In genomic region chr1:62966885-62967284, GRCm38 (mm10) we compare ENCODE assay signal across 8 mouse cellular contexts.
DNase-seq lines count a peak whose midpoint lies in the region; ATAC-seq and TF ChIP-seq lines count a peak whose summit lies in the region.

No protein-coding gene starts in this region.

- no peak for ATAC-seq in lung, embryonic 14.5 days (ENCODE audit: insufficient read depth)
- no peak for ATAC-seq in heart, embryonic 11.5 days (replicated peaks; ENCODE audit: insufficient number of reproducible peaks, low FRiP score, low TSS enrichment)
- no peak for ATAC-seq in erythroid progenitor cell, adult 5-6 weeks (replicated peaks; ENCODE audit: low FRiP score, poor library complexity, severe bottlenecking)

- peak; percentile 32 for DNase-seq in cerebellum, adult 9-10 months
- no peak for DNase-seq in cerebellum, adult 8-10 months
- peak; percentile 81 for DNase-seq in lung, embryonic 14.5 days
- DNase-seq in lung, postnatal 25 days (ENCODE audit: low spot score) = no peak
- DNase-seq in retina, postnatal 7 days (ENCODE audit: low read depth, low spot score) = peak; percentile 20
- DNase-seq in thymus, adult 2 months = no peak

- no peak overlapping the region for H3K27ac ChIP-seq in lung, embryonic 14.5 days (ENCODE audit: low read depth)
- no peak overlapping the region for H3K27ac ChIP-seq in heart, embryonic 11.5 days (ENCODE audit: low read depth, low read length)
- no peak overlapping the region for H3K27ac ChIP-seq in thymus, adult 2 months (ENCODE audit: control insufficient read depth, insufficient read depth, low read length)

- TF ChIP-seq CTCF in lung, embryonic 14.5 days (IDR thresholded peaks at IDR 0.05; ENCODE audit: low read depth) = peak; percentile 70
- no peak for TF ChIP-seq CTCF in thymus, adult 2 months (IDR thresholded peaks at IDR 0.05; ENCODE audit: borderline replicate concordance, control insufficient read depth, extremely low read depth, insufficient read depth, low read length, poor library complexity)

- no peaks in the 10 kb centered on the region for H3K27me3 ChIP-seq in lung, embryonic 14.5 days (ENCODE audit: insufficient read depth, low read length)
- H3K27me3 ChIP-seq in heart, embryonic 11.5 days (ENCODE audit: control insufficient read depth, insufficient read depth, low read length) = peaks cover 2% of the 10 kb centered on the region; the same call in 1 of the 2 replicates
- no peaks in the 10 kb centered on the region for H3K27me3 ChIP-seq in thymus, adult 2 months (ENCODE audit: control insufficient read depth, insufficient read depth, low read length)

- no peaks in the 10 kb centered on the region for H3K9me3 ChIP-seq in lung, embryonic 14.5 days (ENCODE audit: low read depth, low read length)
- no peaks in the 10 kb centered on the region for H3K9me3 ChIP-seq in heart, embryonic 11.5 days (replicated peaks; ENCODE audit: control insufficient read depth, low read length)

- WGBS in lung, embryonic 14.5 days = 21% methylated on average over 5 of the region's 5 CpGs
- 21% methylated on average over 5 of the region's 5 CpGs for WGBS in heart, embryonic 11.5 days (ENCODE audit: insufficient replicate concordance)
- WGBS in thymus, adult 2 months = 33% methylated on average over 5 of the region's 5 CpGs

- TF ChIP-seq POLR2A in thymus, adult 2 months (IDR thresholded peaks at IDR 0.05; ENCODE audit: control insufficient read depth, extremely low read depth, insufficient read depth, low read length, poor library complexity) = no peak

- no peak overlapping the region for H3K9ac ChIP-seq in lung, embryonic 14.5 days
- no peak overlapping the region for H3K9ac ChIP-seq in heart, embryonic 11.5 days (ENCODE audit: low read depth, low read length)

- no peak overlapping the region for H3K4me2 ChIP-seq in lung, embryonic 14.5 days
- peak overlapping the region; percentile 44 for H3K4me2 ChIP-seq in heart, embryonic 11.5 days

- no peaks in the 10 kb centered on the region for H3K4me1 ChIP-seq in lung, embryonic 14.5 days (ENCODE audit: insufficient read depth)
- no peaks in the 10 kb centered on the region for H3K4me1 ChIP-seq in heart, embryonic 11.5 days (ENCODE audit: control insufficient read depth, insufficient read depth, low read length)
- H3K4me1 ChIP-seq in thymus, adult 2 months (replicated peaks; ENCODE audit: control insufficient read depth, insufficient read depth, low read length) = no peaks in the 10 kb centered on the region

- H3K4me3 ChIP-seq in lung, embryonic 14.5 days (ENCODE audit: low read depth, low read length) = no peak overlapping the region
- no peak overlapping the region for H3K4me3 ChIP-seq in heart, embryonic 11.5 days (ENCODE audit: low read depth, low read length)
- H3K4me3 ChIP-seq in thymus, adult 2 months (ENCODE audit: control insufficient read depth, insufficient read depth, low read length) = no peak overlapping the region

- no peaks in the 10 kb centered on the region for H3K36me3 ChIP-seq in lung, embryonic 14.5 days (ENCODE audit: insufficient read depth)
- no peaks in the 10 kb centered on the region for H3K36me3 ChIP-seq in heart, embryonic 11.5 days (ENCODE audit: control insufficient read depth, insufficient read depth, low read length)
- no peaks in the 10 kb centered on the region for H3K36me3 ChIP-seq in thymus, adult 2 months (ENCODE audit: control insufficient read depth, insufficient read depth, low read length)

Comparison
In these comparisons a context has a peak if more than half of its experiments do, and no peak if none do; other contexts are left out.
1. DNase-seq: peak in cerebellum, adult 9-10 months (single experiment), lung, embryonic 14.5 days (single experiment) and retina, postnatal 7 days (single experiment); none in cerebellum, adult 8-10 months (single experiment), lung, postnatal 25 days (single experiment) and thymus, adult 2 months (single experiment).